In genomic region chr7:24429413-24430112, GRCm38 (mm10) we compare ENCODE assay signal across 8 mouse cellular contexts. TPM values are rescaled to one million over a fixed set of nuclear protein-coding genes. Genes with fewer than 3 reads are reported as not detected.
A peak's percentile ranks its signal among the peaks of the same experiment; 100 is the strongest.
DNase-seq lines count a peak whose midpoint lies in the region; ATAC-seq and TF ChIP-seq lines count a peak whose summit lies in the region.

No protein-coding gene starts in this region.

- peaks cover 14% of the 10 kb centered on the region for H3K27me3 ChIP-seq in lung, embryonic 14.5 days (ENCODE audit: insufficient read depth, low read length)
- peaks cover 4% of the 10 kb centered on the region; the same call in 1 of the 2 replicates for H3K27me3 ChIP-seq in embryonic facial prominence, embryonic 14.5 days (replicated peaks; ENCODE audit: control insufficient read depth, insufficient read depth, low read length)
- no peaks in the 10 kb centered on the region for H3K27me3 ChIP-seq in myocyte (ENCODE audit: control insufficient read depth, insufficient read depth, insufficient read length)

- H3K4me3 ChIP-seq in lung, embryonic 14.5 days (ENCODE audit: low read depth, low read length) = no peak overlapping the region
- no peak overlapping the region for H3K4me3 ChIP-seq in embryonic facial prominence, embryonic 14.5 days (ENCODE audit: low read depth, low read length)
- H3K4me3 ChIP-seq in myocyte = no peak overlapping the region

- H3K27ac ChIP-seq in lung, embryonic 14.5 days (ENCODE audit: low read depth) = no peak overlapping the region
- H3K27ac ChIP-seq in embryonic facial prominence, embryonic 14.5 days (replicated peaks; ENCODE audit: low read depth, low read length) = no peak overlapping the region

- ATAC-seq in lung, embryonic 14.5 days (ENCODE audit: insufficient read depth) = no peak
- peak; percentile 69; the same call in 1 of the 2 replicates for ATAC-seq in embryonic facial prominence, embryonic 14.5 days (ENCODE audit: low read depth)
- ATAC-seq in erythroid progenitor cell, adult 5-6 weeks (replicated peaks; ENCODE audit: low FRiP score, poor library complexity, severe bottlenecking) = no peak

- H3K4me1 ChIP-seq in lung, embryonic 14.5 days (ENCODE audit: insufficient read depth) = peaks cover 3% of the 10 kb centered on the region; the same call in 1 of the 2 replicates
- H3K4me1 ChIP-seq in embryonic facial prominence, embryonic 14.5 days (ENCODE audit: control insufficient read depth, insufficient read depth, low read length) = no peaks in the 10 kb centered on the region

- peak; percentile 28 for TF ChIP-seq POLR2A in myocyte (IDR thresholded peaks at IDR 0.05; ENCODE audit: insufficient read length, low read depth)

- H3K9ac ChIP-seq in lung, embryonic 14.5 days = no peak overlapping the region
- H3K9ac ChIP-seq in embryonic facial prominence, embryonic 14.5 days (ENCODE audit: low read depth, low read length) = peak overlapping the region; percentile 14; the same call in 1 of the 2 replicates

- no peaks in the 10 kb centered on the region for H3K79me2 ChIP-seq in myocyte (ENCODE audit: control insufficient read depth, insufficient read depth)

- no peak for TF ChIP-seq CTCF in lung, embryonic 14.5 days (IDR thresholded peaks at IDR 0.05; ENCODE audit: low read depth)

- no peak overlapping the region for H3ac ChIP-seq in myocyte (ENCODE audit: control insufficient read depth, insufficient read length)

- H3K9me3 ChIP-seq in lung, embryonic 14.5 days (ENCODE audit: low read depth, low read length) = no peaks in the 10 kb centered on the region; the same call in 1 of the 2 replicates
- no peaks in the 10 kb centered on the region; the same call in 1 of the 2 replicates for H3K9me3 ChIP-seq in embryonic facial prominence, embryonic 14.5 days (ENCODE audit: control insufficient read depth, low read length)

- 47% methylated on average over 16 of the region's 16 CpGs for WGBS in lung, embryonic 14.5 days
- 60% methylated on average over 14 of the region's 16 CpGs for WGBS in embryonic facial prominence, embryonic 14.5 days

- no peak overlapping the region for H3K4me2 ChIP-seq in lung, embryonic 14.5 days
- H3K4me2 ChIP-seq in embryonic facial prominence, embryonic 14.5 days (ENCODE audit: low read depth, low read length) = no peak overlapping the region
- H3K4me2 ChIP-seq in myocyte (ENCODE audit: low read depth) = peak overlapping the region; percentile 51

- no peaks in the 10 kb centered on the region for H3K36me3 ChIP-seq in lung, embryonic 14.5 days (ENCODE audit: insufficient read depth)
- no peaks in the 10 kb centered on the region for H3K36me3 ChIP-seq in embryonic facial prominence, embryonic 14.5 days (ENCODE audit: control insufficient read depth, insufficient read depth, low read length)
- H3K36me3 ChIP-seq in myocyte (ENCODE audit: control insufficient read depth, insufficient read depth) = no peaks in the 10 kb centered on the region

- DNase-seq in lung, embryonic 14.5 days = peak; percentile 23
- no peak for DNase-seq in lung, postnatal 10 days
- peak; percentile 57 for DNase-seq in embryonic facial prominence, embryonic 14.5 days (ENCODE audit: low spot score)
- DNase-seq in heart, postnatal 4 days = peak; percentile 51
- DNase-seq in adrenal gland, adult 18-20 months (ENCODE audit: low spot score in 2 of 2) = no peak
- no peak for DNase-seq in spleen, postnatal 4 days (ENCODE audit: low spot score in 2 of 2)

TF ChIP-seq in myocyte, 11 proteins besides CTCF, POLR2A, EP300 and RAD21:
- TF ChIP-seq TCF3 (IDR thresholded peaks at IDR 0.05; ENCODE audit: insufficient read length, low read depth) (peak; percentile 22), TCF12 (IDR thresholded peaks at IDR 0.05; ENCODE audit: insufficient read depth, poor library complexity, severe bottlenecking) (peak; percentile 54), MYOD1 (IDR thresholded peaks at IDR 0.05; ENCODE audit: control insufficient read depth in 1 of 3, insufficient read length in 2 of 3, low read depth in 2 of 3) (peak; percentile 89 to 97 (median 95)), E2F4 (IDR thresholded peaks at IDR 0.05; ENCODE audit: insufficient read depth) (no peak), CEBPB (IDR thresholded peaks at IDR 0.05; ENCODE audit: insufficient read depth, poor library complexity, severe bottlenecking) (no peak), REST (IDR thresholded peaks at IDR 0.05; ENCODE audit: insufficient read depth, insufficient read length) (no peak), USF1 (IDR thresholded peaks at IDR 0.05; ENCODE audit: low read depth) (no peak), SRF (IDR thresholded peaks at IDR 0.05; ENCODE audit: control insufficient read depth, insufficient read length, low read depth) (no peak), MYOG (IDR thresholded peaks at IDR 0.05; ENCODE audit: control insufficient read depth in 1 of 3, insufficient read depth in 1 of 3, insufficient read length in 2 of 3, low read depth in 2 of 3) (peak in 1 of 3 experiments; percentile 81), MAX (IDR thresholded peaks at IDR 0.05; ENCODE audit: low read depth) (no peak), POLR2AphosphoS2 (IDR thresholded peaks at IDR 0.05; ENCODE audit: insufficient read length, low read depth) (no peak)

RNA-seq across cellular contexts. Expression of gene Irgc1, which starts 22.5 kb away (rescaled TPM):
- 0.14 TPM in 1 of 2 replicates, not detected in the other for polyA plus RNA-seq in lung, embryonic 14.5 days (2014; fragmentation: Nextera tagmentation; extraction: Ambion mirVana)
- polyA plus RNA-seq in embryonic facial prominence, embryonic 14.5 days (2014; fragmentation: Nextera tagmentation; extraction: Ambion mirVana) = 0.16 and 0.36 TPM in 2 replicates
- total RNA-seq in heart, postnatal 4 days (2021) = not detected
- 0.32 TPM for polyA plus RNA-seq in myocyte (2012; fragmentation: generic; extraction: Trizol)
- total RNA-seq in adrenal gland, adult 18-20 months (2021) = not detected
- not detected in 2 replicates for total RNA-seq in erythroid progenitor cell, adult 5-6 weeks (2015; ENCODE audit: low replicate concordance)
- not detected in 2 replicates for total RNA-seq in erythroid progenitor cell, adult 5-6 weeks (2017; ENCODE audit: low replicate concordance)

RNA-seq across cellular contexts. Expression of gene Smg9, which starts 30.1 kb away (rescaled TPM):
- 21.5 and 24.5 TPM in 2 replicates for polyA plus RNA-seq in lung, embryonic 14.5 days (2014; fragmentation: Nextera tagmentation; extraction: Ambion mirVana)
- 17.6 and 19.9 TPM in 2 replicates for polyA plus RNA-seq in embryonic facial prominence, embryonic 14.5 days (2014; fragmentation: Nextera tagmentation; extraction: Ambion mirVana)
- 10 to 100 TPM; 15.0 to 15.5 TPM for total RNA-seq in heart, postnatal 4 days (2021)
- 17.4 TPM for polyA plus RNA-seq in myocyte (2012; fragmentation: generic; extraction: Trizol)
- total RNA-seq in adrenal gland, adult 18-20 months (2021) = 10 to 100 TPM; 17.7 to 20.1 TPM
- total RNA-seq in erythroid progenitor cell, adult 5-6 weeks (2015; ENCODE audit: low replicate concordance) = 33.9 and 52.0 TPM in 2 replicates
- total RNA-seq in erythroid progenitor cell, adult 5-6 weeks (2017; ENCODE audit: low replicate concordance) = 25.2 and 42.7 TPM in 2 replicates

RNA-seq across cellular contexts. Expression of gene Plaur, which starts 32.7 kb away (rescaled TPM):
- 18.1 and 20.2 TPM in 2 replicates for polyA plus RNA-seq in lung, embryonic 14.5 days (2014; fragmentation: Nextera tagmentation; extraction: Ambion mirVana)
- 8.0 and 12.2 TPM in 2 replicates for polyA plus RNA-seq in embryonic facial prominence, embryonic 14.5 days (2014; fragmentation: Nextera tagmentation; extraction: Ambion mirVana)
- total RNA-seq in heart, postnatal 4 days (2021) = 10 to 100 TPM in 1 of 2 experiments, 1 to 10 TPM in 1; 6.4 to 10.4 TPM
- 32.5 TPM for polyA plus RNA-seq in myocyte (2012; fragmentation: generic; extraction: Trizol)
- total RNA-seq in adrenal gland, adult 18-20 months (2021) = 10 to 100 TPM in 1 of 2 experiments, 1 to 10 TPM in 1; 6.5 to 14.4 TPM
- total RNA-seq in erythroid progenitor cell, adult 5-6 weeks (2015; ENCODE audit: low replicate concordance) = 2.9 and 6.1 TPM in 2 replicates
- total RNA-seq in erythroid progenitor cell, adult 5-6 weeks (2017; ENCODE audit: low replicate concordance) = 1.1 and 7.2 TPM in 2 replicates

RNA-seq across cellular contexts. Expression of gene Cadm4, which starts 52.3 kb away (rescaled TPM):
- 0.34 and 0.72 TPM in 2 replicates for polyA plus RNA-seq in lung, embryonic 14.5 days (2014; fragmentation: Nextera tagmentation; extraction: Ambion mirVana)
- 2.6 and 2.8 TPM in 2 replicates for polyA plus RNA-seq in embryonic facial prominence, embryonic 14.5 days (2014; fragmentation: Nextera tagmentation; extraction: Ambion mirVana)
- total RNA-seq in heart, postnatal 4 days (2021) = 10 to 100 TPM; 11.9 to 12.5 TPM
- polyA plus RNA-seq in myocyte (2012; fragmentation: generic; extraction: Trizol) = 54.4 TPM
- total RNA-seq in adrenal gland, adult 18-20 months (2021) = 1 to 10 TPM; 3.5 TPM
- not detected in 2 replicates for total RNA-seq in erythroid progenitor cell, adult 5-6 weeks (2015; ENCODE audit: low replicate concordance)
- not detected in 2 replicates for total RNA-seq in erythroid progenitor cell, adult 5-6 weeks (2017; ENCODE audit: low replicate concordance)

RNA-seq across cellular contexts. Expression of gene Kcnn4, which starts 59.5 kb away (rescaled TPM):
- 1.6 and 1.7 TPM in 2 replicates for polyA plus RNA-seq in lung, embryonic 14.5 days (2014; fragmentation: Nextera tagmentation; extraction: Ambion mirVana)
- polyA plus RNA-seq in embryonic facial prominence, embryonic 14.5 days (2014; fragmentation: Nextera tagmentation; extraction: Ambion mirVana) = 4.1 and 5.8 TPM in 2 replicates
- total RNA-seq in heart, postnatal 4 days (2021) = 1 to 10 TPM; 1.0 TPM
- 37.4 TPM for polyA plus RNA-seq in myocyte (2012; fragmentation: generic; extraction: Trizol)
- 1 to 10 TPM in 1 of 2 experiments, under 1 TPM in 1; 0.60 to 1.5 TPM for total RNA-seq in adrenal gland, adult 18-20 months (2021)
- total RNA-seq in erythroid progenitor cell, adult 5-6 weeks (2015; ENCODE audit: low replicate concordance) = 237 and 287 TPM in 2 replicates
- total RNA-seq in erythroid progenitor cell, adult 5-6 weeks (2017; ENCODE audit: low replicate concordance) = 417 and 443 TPM in 2 replicates

Comparison
In these comparisons a context has a peak if more than half of its experiments do, and no peak if none do; other contexts are left out.
1. DNase-seq: peak in lung, embryonic 14.5 days (single experiment), embryonic facial prominence, embryonic 14.5 days (single experiment) and heart, postnatal 4 days (single experiment); none in lung, postnatal 10 days (single experiment), adrenal gland, adult 18-20 months (0 of 2) and spleen, postnatal 4 days (0 of 2).